Mouse (Mus musculus): Measurements from ENCODE around the gene S100z. TPM values are rescaled to one million over a fixed set of nuclear protein-coding genes. Genes with fewer than 3 reads are reported as not detected.

S100z gene
- not detected in 2 replicates for polyA plus RNA-seq (2015; fragmentation: Nextera tagmentation; extraction: Ambion mirVana)

DNA sequence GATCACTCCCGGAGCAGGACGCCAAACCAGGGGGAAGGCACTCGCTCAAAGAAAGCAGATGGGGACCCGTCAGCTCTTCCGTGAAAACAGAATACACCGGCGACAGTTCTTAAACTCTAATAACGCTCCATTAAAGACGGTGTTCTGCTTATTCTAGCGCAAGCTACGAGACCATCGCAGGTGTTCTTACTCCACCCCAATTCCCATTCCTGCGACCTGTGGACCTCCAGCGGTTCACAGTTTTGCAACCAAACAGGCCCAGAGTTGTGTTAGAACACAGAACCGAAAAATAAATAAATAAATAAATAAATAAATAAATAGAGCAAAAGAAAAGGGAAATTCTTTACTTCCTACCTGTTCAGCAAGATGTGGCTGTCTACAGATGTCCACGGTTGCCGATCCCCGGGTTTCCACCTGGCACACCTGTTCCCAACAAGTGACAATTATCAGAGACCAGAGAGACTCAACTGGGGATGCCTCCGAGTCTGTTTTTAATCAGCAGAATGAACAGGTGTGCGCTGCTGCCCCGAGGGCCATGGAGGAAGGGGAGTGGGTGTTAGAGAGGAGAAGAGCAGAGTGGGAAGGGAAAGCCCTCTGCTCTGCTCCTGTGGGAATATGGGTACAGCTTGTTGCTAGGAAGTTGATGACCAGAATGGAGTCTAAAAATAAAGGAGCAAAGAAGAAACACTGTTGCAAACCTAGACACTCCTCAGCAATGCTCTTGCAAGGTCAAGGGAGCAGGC lies at the start of gene S100z:
Gene S100z, minus strand, starts transcription at position 51 of the 743 bp plus-strand sequence.
- H3K27ac ChIP-seq (replicated peaks) = no peak within 1 kb of the TSS
- no peak within 1 kb of the TSS for H3K4me2 ChIP-seq
- H3K9me3 ChIP-seq = no peaks in the 10 kb centered on the region
- H3K9ac ChIP-seq = no peak within 1 kb of the TSS
- WGBS = 79% methylated on average over 21 of the region's 21 CpGs
- peaks cover 17% of the 10 kb centered on the region for H3K27me3 ChIP-seq (replicated peaks)
- peaks cover 15% of the 10 kb centered on the region for H3K4me1 ChIP-seq
- H3K36me3 ChIP-seq = no peaks in the 10 kb centered on the region
- no peak within 1 kb of the TSS for H3K4me3 ChIP-seq
- no peak for ATAC-seq (ENCODE audit: extremely low read depth, insufficient number of reproducible peaks, low FRiP score, low TSS enrichment)

GRCm38 (mm10) chr13:95524674-95525491 lies 46.4 kb upstream of the S100z start, which contains the start of gene F2rl1:
F2rl1 (minus strand) TSS chr13:95525227.
- under 1% methylated on average over 54 of the region's 54 CpGs for WGBS
- Histone ChIP-seq H3K27ac (replicated peaks) (no peak within 1 kb of the TSS), H3K27me3 (replicated peaks) (peaks cover 58% of the 10 kb centered on the region), H3K4me3 (peak within 1 kb of the TSS; percentile 60), H3K36me3 (no peaks in the 10 kb centered on the region), H3K4me2 (peak within 1 kb of the TSS; percentile 98), H3K9me3 (no peaks in the 10 kb centered on the region), H3K4me1 (peaks cover 18% of the 10 kb centered on the region), H3K9ac (peak within 1 kb of the TSS; percentile 77)
- peak; percentile 35; the same call in 1 of the 2 replicates for ATAC-seq (ENCODE audit: extremely low read depth, insufficient number of reproducible peaks, low FRiP score, low TSS enrichment)

DNA sequence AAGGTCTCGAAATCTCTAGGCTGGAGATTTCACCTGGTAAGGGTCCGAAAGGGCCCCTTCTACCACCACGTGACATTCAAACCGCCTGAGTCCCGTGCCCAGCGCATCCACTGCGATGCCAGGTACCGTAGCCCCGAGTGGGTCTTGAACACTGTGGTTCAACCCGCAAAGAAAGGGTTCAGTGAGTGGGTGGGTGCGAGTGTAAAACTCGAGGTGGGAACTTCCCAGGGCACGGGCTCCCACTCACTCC lies 45.8 kb upstream of the S100z start:
- Histone ChIP-seq H3K36me3 (no peaks in the 10 kb centered on the region), H3K27me3 (replicated peaks) (peaks cover 58% of the 10 kb centered on the region), H3K4me2 (peak overlapping the region; percentile 98), H3K9me3 (no peaks in the 10 kb centered on the region), H3K4me3 (peak overlapping the region; percentile 60), H3K27ac (replicated peaks) (no peak overlapping the region), H3K4me1 (peaks cover 18% of the 10 kb centered on the region), H3K9ac (peak overlapping the region; percentile 77)
- WGBS = under 1% methylated on average over 13 of the region's 13 CpGs
- no peak for ATAC-seq (ENCODE audit: extremely low read depth, insufficient number of reproducible peaks, low FRiP score, low TSS enrichment)

DNA sequence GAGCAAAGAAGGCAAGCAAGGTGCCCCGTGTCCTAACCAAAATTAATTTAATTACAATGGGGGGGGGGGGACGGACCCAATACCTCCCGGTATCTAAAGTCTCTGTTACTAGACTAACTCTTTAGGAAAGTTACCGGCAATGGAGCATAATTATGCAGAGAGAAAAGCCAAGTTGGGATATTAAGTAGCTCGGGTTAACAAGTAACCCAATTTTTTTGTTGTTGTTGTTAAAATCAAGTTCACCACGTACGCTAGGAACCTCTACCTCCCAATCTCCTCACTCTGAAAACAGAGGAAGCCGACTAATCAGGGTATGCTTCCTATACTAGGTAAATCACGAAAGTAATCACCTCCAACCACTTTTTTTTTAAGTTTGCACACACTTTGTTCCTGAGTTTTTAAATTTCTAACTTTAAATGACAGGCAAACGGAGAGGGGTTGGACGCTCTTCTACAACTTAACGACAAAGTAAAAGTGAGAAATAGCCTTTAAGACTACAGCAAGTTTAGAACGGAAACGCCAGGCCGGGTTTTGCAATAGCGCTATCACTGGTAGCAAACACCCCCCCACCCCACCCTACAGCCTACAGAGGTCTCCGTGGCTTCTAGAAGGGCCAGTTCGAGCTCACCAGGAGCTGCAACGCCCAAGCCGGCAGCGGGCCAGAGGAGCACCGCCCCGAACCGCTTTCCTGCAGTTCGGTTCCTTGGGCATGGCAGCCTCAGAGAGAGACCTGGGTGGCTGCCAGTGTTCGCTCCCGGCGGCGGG lies 45.3 kb upstream of the S100z start:
- Histone ChIP-seq H3K27ac (replicated peaks) (no peak overlapping the region), H3K9me3 (no peaks in the 10 kb centered on the region), H3K4me1 (peaks cover 18% of the 10 kb centered on the region), H3K4me2 (peak overlapping the region; percentile 98), H3K27me3 (replicated peaks) (peaks cover 54% of the 10 kb centered on the region), H3K9ac (peak overlapping the region; percentile 77), H3K36me3 (no peaks in the 10 kb centered on the region), H3K4me3 (peak overlapping the region; percentile 60)
- 3% methylated on average over 29 of the region's 29 CpGs for WGBS
- ATAC-seq (ENCODE audit: extremely low read depth, insufficient number of reproducible peaks, low FRiP score, low TSS enrichment) = no peak

DNA sequence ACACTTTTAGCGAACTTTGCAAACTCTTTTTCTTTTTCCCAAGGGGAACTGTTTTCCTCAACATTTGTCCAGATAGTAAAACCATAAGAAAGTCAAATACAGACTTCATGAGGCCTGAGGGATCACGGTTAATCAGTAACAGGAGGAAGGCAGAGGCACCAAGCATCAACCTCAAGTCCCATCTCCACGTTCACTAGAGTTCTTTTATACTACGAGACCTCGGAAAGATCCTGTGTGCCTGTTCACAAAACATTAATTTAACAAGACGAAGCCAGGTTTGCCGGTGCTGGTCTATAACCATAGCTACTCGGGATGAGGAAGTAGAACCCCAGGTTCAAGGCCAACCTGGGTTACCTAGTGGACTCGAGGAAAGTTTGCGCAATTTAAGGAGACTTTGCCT lies 43.7 kb upstream of the S100z start:
- no peak overlapping the region for H3K9ac ChIP-seq
- 79% methylated on average over 10 of the region's 10 CpGs for WGBS
- no peak overlapping the region for H3K4me2 ChIP-seq
- no peaks in the 10 kb centered on the region for H3K9me3 ChIP-seq
- H3K4me1 ChIP-seq = peaks cover 18% of the 10 kb centered on the region
- ATAC-seq (ENCODE audit: extremely low read depth, insufficient number of reproducible peaks, low FRiP score, low TSS enrichment) = no peak
- peaks cover 42% of the 10 kb centered on the region for H3K27me3 ChIP-seq (replicated peaks)
- no peak overlapping the region for H3K27ac ChIP-seq (replicated peaks)
- no peak overlapping the region for H3K4me3 ChIP-seq
- no peaks in the 10 kb centered on the region for H3K36me3 ChIP-seq

DNA sequence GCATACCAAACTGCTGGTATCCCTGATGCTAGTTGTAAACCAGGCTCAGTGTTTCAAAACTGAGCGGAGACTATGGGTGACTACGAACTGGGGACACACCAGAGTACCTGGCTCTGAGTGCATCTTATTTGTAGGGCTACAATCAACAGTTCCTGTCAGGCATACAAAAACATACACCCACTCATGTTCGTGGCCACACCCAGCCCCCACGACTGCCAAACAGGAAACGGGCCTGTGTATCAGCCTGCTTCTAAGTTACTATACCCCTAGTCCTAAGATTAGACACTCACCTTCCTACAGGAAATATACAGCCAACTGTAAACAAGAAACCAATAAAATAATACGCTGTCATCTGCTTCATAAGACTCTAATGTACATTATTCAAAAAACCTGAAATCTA lies 42.5 kb upstream of the S100z start:
- no peaks in the 10 kb centered on the region for H3K36me3 ChIP-seq
- peaks cover 30% of the 10 kb centered on the region for H3K27me3 ChIP-seq (replicated peaks)
- H3K4me2 ChIP-seq = no peak overlapping the region
- no peak overlapping the region for H3K9ac ChIP-seq
- no peak for ATAC-seq (ENCODE audit: extremely low read depth, insufficient number of reproducible peaks, low FRiP score, low TSS enrichment)
- H3K4me1 ChIP-seq = peaks cover 18% of the 10 kb centered on the region
- no peaks in the 10 kb centered on the region for H3K9me3 ChIP-seq
- no peak overlapping the region for H3K4me3 ChIP-seq
- WGBS = 76% methylated on average over 6 of the region's 6 CpGs
- H3K27ac ChIP-seq (replicated peaks) = no peak overlapping the region

DNA sequence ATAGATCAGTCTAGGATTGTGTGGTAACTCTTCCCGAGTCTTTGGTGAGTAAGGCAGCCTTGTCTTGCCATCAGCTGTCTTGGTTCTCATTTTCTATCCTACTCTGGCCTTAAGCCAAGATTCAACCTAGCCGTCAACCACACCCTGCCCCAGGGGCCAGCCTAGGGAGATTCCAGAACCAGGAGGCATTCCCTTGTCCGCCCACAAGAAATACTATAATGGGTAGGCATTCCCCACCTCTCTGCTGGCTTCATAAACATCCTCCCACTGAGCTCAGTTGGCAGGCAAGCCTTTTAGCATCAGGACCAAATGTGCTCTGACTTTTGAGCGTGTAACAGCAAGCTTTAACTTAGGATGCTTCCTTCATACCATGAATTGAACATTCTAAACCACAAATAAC lies 36.2 kb upstream of the S100z start:
- Histone ChIP-seq H3K9me3 (no peaks in the 10 kb centered on the region), H3K36me3 (no peaks in the 10 kb centered on the region), H3K9ac (no peak overlapping the region), H3K27me3 (replicated peaks) (no peaks in the 10 kb centered on the region), H3K4me3 (no peak overlapping the region), H3K4me2 (no peak overlapping the region), H3K4me1 (no peaks in the 10 kb centered on the region), H3K27ac (replicated peaks) (no peak overlapping the region)
- ATAC-seq (ENCODE audit: extremely low read depth, insufficient number of reproducible peaks, low FRiP score, low TSS enrichment) = no peak
- WGBS = 59% methylated on average over 4 of the region's 4 CpGs

GRCm38 (mm10) chr13:95510054-95510453 lies 31.5 kb upstream of the S100z start:
- H3K36me3 ChIP-seq = no peaks in the 10 kb centered on the region
- H3K9me3 ChIP-seq = 0 out of 2 replicates have a peak, but pooled peaks cover 2% of the 10 kb centered on the region
- H3K4me2 ChIP-seq = no peak overlapping the region
- H3K27me3 ChIP-seq (replicated peaks) = no peaks in the 10 kb centered on the region
- no peak overlapping the region for H3K9ac ChIP-seq
- WGBS = 86% methylated on average over 5 of the region's 5 CpGs
- ATAC-seq (ENCODE audit: extremely low read depth, insufficient number of reproducible peaks, low FRiP score, low TSS enrichment) = no peak
- H3K27ac ChIP-seq (replicated peaks) = no peak overlapping the region
- H3K4me1 ChIP-seq = no peaks in the 10 kb centered on the region
- no peak overlapping the region for H3K4me3 ChIP-seq

DNA sequence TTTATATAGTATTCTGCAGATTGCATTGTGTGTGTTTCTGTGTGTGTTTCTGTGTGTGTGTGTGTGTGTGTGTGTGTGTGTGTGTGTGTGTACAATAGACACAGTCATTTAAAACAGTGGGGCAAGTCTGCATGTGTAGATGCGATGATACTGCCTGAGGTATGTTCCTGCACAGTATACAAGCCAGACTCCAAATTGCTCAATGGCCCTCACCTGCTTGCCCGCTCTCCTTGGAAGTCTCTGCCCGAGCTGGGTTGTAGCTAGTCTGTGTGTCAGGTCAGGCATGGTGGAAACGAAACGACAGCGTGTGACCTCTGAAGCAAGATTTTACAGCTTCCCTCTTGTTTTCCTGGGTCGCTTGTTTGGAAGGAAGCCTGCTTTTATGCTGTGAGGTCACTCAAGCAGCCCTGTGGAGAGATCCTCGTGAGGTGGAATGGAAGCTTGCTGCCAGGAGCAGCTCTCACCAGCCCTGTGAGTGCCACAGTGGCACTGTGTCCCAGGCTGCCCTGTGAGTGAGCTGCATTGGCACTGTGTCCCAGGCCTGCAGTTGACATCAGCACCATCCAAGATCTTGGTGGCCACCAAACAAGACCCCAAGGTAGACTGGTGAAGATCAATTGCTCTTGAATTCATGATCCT lies 24.9 kb upstream of the S100z start:
- no peak overlapping the region for H3K4me3 ChIP-seq
- H3K4me1 ChIP-seq = no peaks in the 10 kb centered on the region
- no peaks in the 10 kb centered on the region for H3K27me3 ChIP-seq (replicated peaks)
- no peak overlapping the region for H3K9ac ChIP-seq
- H3K36me3 ChIP-seq = no peaks in the 10 kb centered on the region
- ATAC-seq (ENCODE audit: extremely low read depth, insufficient number of reproducible peaks, low FRiP score, low TSS enrichment) = no peak
- H3K9me3 ChIP-seq = no peaks in the 10 kb centered on the region
- 67% methylated on average over 8 of the region's 8 CpGs for WGBS
- no peak overlapping the region for H3K4me2 ChIP-seq
- H3K27ac ChIP-seq (replicated peaks) = no peak overlapping the region

DNA sequence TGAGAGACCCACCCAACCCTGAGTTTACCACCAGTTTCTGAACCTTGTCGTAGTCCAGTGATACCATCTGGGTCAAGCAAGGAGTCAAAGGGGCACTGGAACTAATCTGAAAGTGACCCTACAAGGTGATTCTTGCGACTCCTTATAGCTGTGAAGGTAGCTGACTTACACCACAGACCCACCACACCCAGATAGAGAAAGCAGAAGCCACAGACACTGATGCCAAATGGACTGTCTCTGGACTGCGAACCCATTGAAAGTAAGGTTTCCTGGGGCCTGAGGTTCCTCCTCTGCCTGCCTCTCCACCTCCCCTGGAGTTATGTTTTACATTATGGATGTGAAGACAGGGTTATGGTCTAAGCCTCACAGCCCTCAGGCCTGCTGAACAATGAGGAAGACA lies 18.1 kb upstream of the S100z start:
- Histone ChIP-seq H3K9me3 (no peaks in the 10 kb centered on the region), H3K4me2 (no peak overlapping the region), H3K36me3 (no peaks in the 10 kb centered on the region), H3K9ac (no peak overlapping the region), H3K27ac (replicated peaks) (no peak overlapping the region), H3K27me3 (replicated peaks) (no peaks in the 10 kb centered on the region), H3K4me3 (no peak overlapping the region), H3K4me1 (peaks cover 23% of the 10 kb centered on the region)
- 86% methylated on average over 3 of the region's 3 CpGs for WGBS
- ATAC-seq (ENCODE audit: extremely low read depth, insufficient number of reproducible peaks, low FRiP score, low TSS enrichment) = no peak

DNA sequence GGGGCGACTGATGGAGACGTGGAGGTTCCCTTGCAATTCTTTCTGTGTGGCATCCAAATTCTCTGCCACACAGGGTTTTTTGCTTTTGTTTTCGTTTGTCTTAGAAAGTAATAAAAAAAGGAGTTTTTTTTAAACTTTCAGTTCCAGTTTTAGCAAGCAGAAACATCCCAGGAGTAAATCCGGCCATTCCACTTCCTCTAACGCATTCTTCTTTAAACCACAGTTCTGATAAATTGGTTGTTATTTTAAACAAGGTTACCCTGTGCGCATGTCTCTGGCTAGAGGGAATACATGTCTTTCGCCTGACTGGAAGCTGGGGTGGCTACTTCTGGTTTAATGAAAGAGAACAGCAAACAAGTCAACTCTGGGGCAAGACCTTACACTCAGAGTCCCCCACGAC lies 16.3 kb upstream of the S100z start:
- no peak for ATAC-seq (ENCODE audit: extremely low read depth, insufficient number of reproducible peaks, low FRiP score, low TSS enrichment)
- 0 out of 2 replicates have a peak overlapping the region, but pooled peaks have one; percentile 25 for H3K9ac ChIP-seq
- 58% methylated on average over 8 of the region's 8 CpGs for WGBS
- H3K4me2 ChIP-seq = no peak overlapping the region
- H3K4me1 ChIP-seq = peaks cover 23% of the 10 kb centered on the region
- H3K27me3 ChIP-seq (replicated peaks) = no peaks in the 10 kb centered on the region
- 0 out of 2 replicates have a peak overlapping the region, but pooled peaks have one; percentile 3 for H3K27ac ChIP-seq (replicated peaks)
- H3K36me3 ChIP-seq = no peaks in the 10 kb centered on the region
- no peaks in the 10 kb centered on the region for H3K9me3 ChIP-seq
- H3K4me3 ChIP-seq = no peak overlapping the region
